Mouse (Mus musculus) limb, embryonic 13.5 days (tissue): Measurements from ENCODE around the gene Fam71f1. TPM values are rescaled to one million over a fixed set of nuclear protein-coding genes. Genes with fewer than 3 reads are reported as not detected.
"Not testable (repeated sequence)": the region's sequence is repeated elsewhere in the genome, so short reads cannot be mapped to it uniquely, and the experiment has no call there.

Experiments
- ATAC-seq: fragments of 200-750 bp; cut with Nextera tagmentation; 2 replicates; pipeline ENCODE4 v1.8.0; 2017; ENCODE audit warnings: low read depth, moderate number of reproducible peaks, moderate TSS enrichment; ENCODE audit not compliant: low FRiP score
- H3K27ac ChIP-seq: fragments of 300-500 bp; sonication (generic); 2 replicates; pipeline ENCODE4 v1.5.1; 2015; ENCODE audit warnings: inconsistent platforms, mild to moderate bottlenecking, moderate library complexity
- H3K27me3 ChIP-seq: fragments of 300-500 bp; sonication (generic); 2 replicates; pipeline ENCODE4 v1.6.1; 2015; ENCODE audit warnings: mild to moderate bottlenecking, inconsistent platforms
- H3K36me3 ChIP-seq: fragments of 300-500 bp; sonication (generic); 2 replicates; pipeline ENCODE4 v1.6.1; 2015; ENCODE audit warnings: inconsistent platforms, mild to moderate bottlenecking, moderate library complexity
- H3K4me1 ChIP-seq: fragments of 300-500 bp; sonication (generic); 2 replicates; pipeline ENCODE4 v1.6.1; 2015; ENCODE audit warnings: inconsistent platforms
- H3K4me2 ChIP-seq: fragments of 300-500 bp; sonication (generic); replicated peaks from 2 replicates; pipeline ENCODE4 v1.6.1; 2015; ENCODE audit warnings: inconsistent platforms, mild to moderate bottlenecking, moderate library complexity
- H3K4me3 ChIP-seq: fragments of 300-500 bp; sonication (generic); 2 replicates; pipeline ENCODE4 v1.5.1; 2015; ENCODE audit warnings: moderate library complexity, mild to moderate bottlenecking, inconsistent platforms
- H3K9ac ChIP-seq: fragments of 300-500 bp; sonication (generic); 2 replicates; pipeline ENCODE4 v1.6.1; 2015; ENCODE audit warnings: mild to moderate bottlenecking, inconsistent platforms
- H3K9me3 ChIP-seq: fragments of 300-500 bp; sonication (generic); 2 replicates; pipeline ENCODE4 v1.6.1; 2016; ENCODE audit warnings: inconsistent platforms
- WGBS: fragments of 180-500 bp; shearing (Covaris S2); methylation state at CpG from one replicate; pipeline ENCODE4 v1.1.7; 2015; 5-methylcytosine and 5-hydroxymethylcytosine counted together
- polyA plus RNA-seq: library from polyadenylated mRNA; unstranded; fragments of >200 nt; fragmentation: Nextera tagmentation; extraction: Ambion mirVana; gene quantifications from 2 replicates; pipeline ENCODE4 v1.2.1, GENCODE M21; 2015

Fam71f1 gene
- polyA plus RNA-seq, 1 experiment from 2014 or later, result 0.14 TPM

GRCm38 (mm10) chr6:29303251-29303650, 15.7 kb upstream of the Fam71f1 start:
- Histone ChIP-seq H3K4me3 (no peak overlapping the region), H3K4me1 (no peaks in the 10 kb centered on the region), H3K36me3 (no peaks in the 10 kb centered on the region), H3K9ac (no peak overlapping the region), H3K27me3 (no peaks in the 10 kb centered on the region), H3K4me2 (no peak overlapping the region), H3K27ac (no peak overlapping the region), H3K9me3 (no peaks in the 10 kb centered on the region)
- no peak for ATAC-seq

GRCm38 (mm10) chr6:29303726-29304125, 15.2 kb upstream of the Fam71f1 start:
- WGBS, result 56% methylated on average over 5 of the region's 5 CpGs
- H3K9me3 ChIP-seq, result no peaks in the 10 kb centered on the region
- no peak overlapping the region for H3K27ac ChIP-seq
- H3K4me3 ChIP-seq, result no peak overlapping the region
- no peaks in the 10 kb centered on the region for H3K4me1 ChIP-seq
- H3K4me2 ChIP-seq, result no peak overlapping the region
- no peak for ATAC-seq
- no peak overlapping the region for H3K9ac ChIP-seq
- H3K36me3 ChIP-seq, result no peaks in the 10 kb centered on the region
- H3K27me3 ChIP-seq, result no peaks in the 10 kb centered on the region

GRCm38 (mm10) chr6:29305462-29305861, 13.5 kb upstream of the Fam71f1 start:
- Histone ChIP-seq H3K9me3 (no peaks in the 10 kb centered on the region), H3K4me2 (no peak overlapping the region)
- ATAC-seq, result no peak

GRCm38 (mm10) chr6:29308846-29309605, 9.9 kb upstream of the Fam71f1 start:
- Histone ChIP-seq H3K27me3 (no peaks in the 10 kb centered on the region; the same call in 1 of the 2 replicates), H3K4me2 (no peak overlapping the region), H3K27ac (no peak overlapping the region), H3K9me3 (no peaks in the 10 kb centered on the region), H3K4me1 (no peaks in the 10 kb centered on the region), H3K36me3 (no peaks in the 10 kb centered on the region), H3K9ac (no peak overlapping the region), H3K4me3 (no peak overlapping the region)
- 90% methylated on average over 16 of the region's 16 CpGs for WGBS
- ATAC-seq, result no peak

More at GRCm38 (mm10) chr6:29305462-29305861, 13.5 kb upstream of the Fam71f1 start:
- no peaks in the 10 kb centered on the region for H3K4me1 ChIP-seq
- no peak overlapping the region for H3K9ac ChIP-seq
- H3K27me3 ChIP-seq, result no peaks in the 10 kb centered on the region
- H3K36me3 ChIP-seq, result no peaks in the 10 kb centered on the region
- no peak overlapping the region for H3K27ac ChIP-seq
- 91% methylated on average over 4 of the region's 4 CpGs for WGBS
- H3K4me3 ChIP-seq, result no peak overlapping the region

- H3K9me3 ChIP-seq, result no peaks in the 10 kb centered on the region
These were observed 5.2 kb upstream of the Fam71f1 start for GRCm38 (mm10) chr6:29313690-29314202.

GRCm38 (mm10) chr6:29317286-29317685, 1.7 kb upstream of the Fam71f1 start:
- no peaks in the 10 kb centered on the region for H3K4me1 ChIP-seq
- H3K36me3 ChIP-seq, result no peaks in the 10 kb centered on the region
- H3K9me3 ChIP-seq, result no peaks in the 10 kb centered on the region
- no peak overlapping the region for H3K9ac ChIP-seq
- no peak overlapping the region for H3K4me2 ChIP-seq
- H3K4me3 ChIP-seq, result no peak overlapping the region
- 52% methylated on average over 2 of the region's 2 CpGs for WGBS
- H3K27me3 ChIP-seq, result no peaks in the 10 kb centered on the region; the same call in 1 of the 2 replicates
- ATAC-seq, result no peak
- H3K27ac ChIP-seq, result no peak overlapping the region

More at GRCm38 (mm10) chr6:29313690-29314202, 5.2 kb upstream of the Fam71f1 start:
- Histone ChIP-seq H3K4me1 (no peaks in the 10 kb centered on the region), H3K9ac (no peak overlapping the region), H3K27me3 (no peaks in the 10 kb centered on the region; the same call in 1 of the 2 replicates), H3K36me3 (no peaks in the 10 kb centered on the region), H3K4me3 (no peak overlapping the region), H3K27ac (no peak overlapping the region), H3K4me2 (no peak overlapping the region)
- 70% methylated on average over 14 of the region's 14 CpGs for WGBS
- no peak for ATAC-seq

GRCm38 (mm10) chr6:29317941-29318340, 999 bp upstream of the Fam71f1 start:
- Histone ChIP-seq H3K4me3 (no peak overlapping the region), H3K4me1 (no peaks in the 10 kb centered on the region), H3K9me3 (no peaks in the 10 kb centered on the region), H3K36me3 (no peaks in the 10 kb centered on the region), H3K9ac (no peak overlapping the region), H3K4me2 (no peak overlapping the region), H3K27ac (no peak overlapping the region), H3K27me3 (no peaks in the 10 kb centered on the region; the same call in 1 of the 2 replicates)
- no peak for ATAC-seq
- 58% methylated on average over 3 of the region's 3 CpGs for WGBS

GRCm38 (mm10) chr6:29321586-29321985, 2.6 kb downstream of the Fam71f1 start:
- H3K9me3 ChIP-seq, result no peaks in the 10 kb centered on the region
- 60% methylated on average over 6 of the region's 6 CpGs for WGBS
- H3K4me3 ChIP-seq, result no peak overlapping the region
- no peak overlapping the region for H3K9ac ChIP-seq
- H3K36me3 ChIP-seq, result no peaks in the 10 kb centered on the region
- no peak overlapping the region for H3K4me2 ChIP-seq
- H3K27me3 ChIP-seq, result no peaks in the 10 kb centered on the region
- no peaks in the 10 kb centered on the region for H3K4me1 ChIP-seq
- ATAC-seq, result no peak
- no peak overlapping the region for H3K27ac ChIP-seq

GRCm38 (mm10) chr6:29322147-29322546, 3.2 kb downstream of the Fam71f1 start:
- no peak for ATAC-seq
- H3K9ac ChIP-seq, result no peak overlapping the region
- H3K4me2 ChIP-seq, result no peak overlapping the region
- H3K4me1 ChIP-seq, result no peaks in the 10 kb centered on the region
- H3K9me3 ChIP-seq, result no peaks in the 10 kb centered on the region
- no peak overlapping the region for H3K4me3 ChIP-seq
- no peaks in the 10 kb centered on the region for H3K27me3 ChIP-seq
- H3K36me3 ChIP-seq, result no peaks in the 10 kb centered on the region
- 92% methylated on average over 7 of the region's 7 CpGs for WGBS
- no peak overlapping the region for H3K27ac ChIP-seq

- H3K4me2 ChIP-seq, result no peak overlapping the region
- no peaks in the 10 kb centered on the region for H3K9me3 ChIP-seq
- H3K27me3 ChIP-seq, result no peaks in the 10 kb centered on the region
- ATAC-seq, result no peak
- H3K36me3 ChIP-seq, result no peaks in the 10 kb centered on the region
- no peak overlapping the region for H3K27ac ChIP-seq
- WGBS, result 82% methylated on average over 4 of the region's 4 CpGs
- H3K4me1 ChIP-seq, result no peaks in the 10 kb centered on the region
- H3K4me3 ChIP-seq, result no peak overlapping the region
- H3K9ac ChIP-seq, result no peak overlapping the region
These were observed 3.8 kb downstream of the Fam71f1 start for GRCm38 (mm10) chr6:29322735-29323134.

- Histone ChIP-seq H3K9me3 (no peaks in the 10 kb centered on the region), H3K36me3 (no peaks in the 10 kb centered on the region), H3K4me1 (no peaks in the 10 kb centered on the region), H3K9ac (no peak overlapping the region), H3K27me3 (no peaks in the 10 kb centered on the region), H3K4me2 (no peak overlapping the region), H3K27ac (no peak overlapping the region), H3K4me3 (no peak overlapping the region)
- ATAC-seq, result no peak
- 78% methylated on average over 9 of the region's 9 CpGs for WGBS
These were observed 8.0 kb downstream of the Fam71f1 start for GRCm38 (mm10) chr6:29326961-29327360.

GRCm38 (mm10) chr6:29329514-29329913, 10.6 kb downstream of the Fam71f1 start:
- no peak overlapping the region for H3K27ac ChIP-seq
- no peak overlapping the region for H3K4me2 ChIP-seq
- WGBS, result 65% methylated on average over 4 of the region's 4 CpGs
- no peaks in the 10 kb centered on the region for H3K27me3 ChIP-seq
- no peaks in the 10 kb centered on the region for H3K36me3 ChIP-seq
- ATAC-seq, result no peak
- no peak overlapping the region for H3K9ac ChIP-seq
- no peaks in the 10 kb centered on the region for H3K4me1 ChIP-seq
- H3K9me3 ChIP-seq, result no peaks in the 10 kb centered on the region
- no peak overlapping the region for H3K4me3 ChIP-seq

GRCm38 (mm10) chr6:29346512-29346911, 27.6 kb downstream of the Fam71f1 start:
- not testable (repeated sequence) for H3K27me3 ChIP-seq, H3K36me3 ChIP-seq, H3K27ac ChIP-seq, H3K4me2 ChIP-seq, H3K9ac ChIP-seq, H3K9me3 ChIP-seq, ATAC-seq, H3K4me3 ChIP-seq
- WGBS, result 94% methylated on average over 2 of the region's 2 CpGs
- H3K4me1 ChIP-seq, result peaks cover 23% of the 10 kb centered on the region
